Mouse (Mus musculus): ENCODE measurements around the gene Orai1. TPM values are rescaled to one million over a fixed set of nuclear protein-coding genes. Genes with fewer than 3 reads are reported as not detected.

Gene Orai1
- polyA plus RNA-seq, 1 experiment from 2014 or later = 20.0 TPM

GRCm38 (mm10) chr5:123035564-123035963 is 20.7 kb downstream of the Orai1 start:
- H3K27ac ChIP-seq = no peak overlapping the region
- WGBS = 17% methylated on average over 6 of the region's 6 CpGs

GRCm38 (mm10) chr5:123038115-123038514 is 23.2 kb downstream of the Orai1 start:
- no peak overlapping the region for H3K27ac ChIP-seq
- no peak overlapping the region for H3K4me2 ChIP-seq
- no peaks in the 10 kb centered on the region for H3K9me3 ChIP-seq
- H3K4me1 ChIP-seq = peaks cover 19% of the 10 kb centered on the region
- H3K36me3 ChIP-seq = no peaks in the 10 kb centered on the region
- H3K9ac ChIP-seq = no peak overlapping the region
- H3K27me3 ChIP-seq = no peaks in the 10 kb centered on the region
- ATAC-seq (ENCODE audit: borderline replicate concordance, extremely low read depth, low FRiP score, low TSS enrichment) = no peak
- WGBS = 78% methylated on average over 5 of the region's 5 CpGs
- no peak overlapping the region for H3K4me3 ChIP-seq

More at GRCm38 (mm10) chr5:123035564-123035963, 20.7 kb downstream of the Orai1 start:
- ATAC-seq (ENCODE audit: borderline replicate concordance, extremely low read depth, low FRiP score, low TSS enrichment) = no peak
- Histone ChIP-seq H3K9me3 (no peaks in the 10 kb centered on the region), H3K36me3 (peaks cover 19% of the 10 kb centered on the region; the same call in 1 of the 2 replicates), H3K9ac (no peak overlapping the region), H3K4me1 (peaks cover 19% of the 10 kb centered on the region), H3K4me2 (no peak overlapping the region), H3K4me3 (no peak overlapping the region), H3K27me3 (no peaks in the 10 kb centered on the region)

DNA sequence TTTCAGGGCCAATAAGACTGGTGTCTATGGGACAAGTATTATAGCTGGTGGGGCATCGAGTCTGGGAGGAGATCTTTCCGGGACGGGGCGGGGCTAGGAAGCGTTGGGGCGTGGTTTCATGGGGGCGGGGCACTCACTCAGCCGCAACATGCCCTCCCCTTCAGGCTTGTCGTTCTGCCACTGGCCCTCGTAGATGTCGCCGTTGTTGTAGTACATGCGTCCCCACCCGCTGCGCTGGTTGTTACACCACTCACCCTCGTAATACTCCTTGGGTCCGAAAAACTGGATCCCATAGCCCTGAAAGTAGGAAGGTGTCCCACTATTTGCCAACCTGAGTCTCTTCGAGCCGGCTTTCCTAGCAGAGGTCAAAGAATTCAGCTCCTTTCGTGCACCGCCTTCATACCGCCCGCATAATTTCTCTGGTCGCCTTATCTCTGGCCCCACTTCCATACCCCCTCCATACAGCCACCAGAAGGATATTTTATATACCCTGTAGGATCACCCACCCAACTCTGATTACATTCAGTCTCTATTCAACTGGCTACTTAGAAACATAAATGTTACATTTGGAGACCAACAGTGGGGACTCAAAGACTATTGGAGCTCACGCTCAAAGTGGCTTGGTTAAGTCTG is 24.4 kb downstream of the Orai1 start:
- no peak overlapping the region for H3K27ac ChIP-seq
- H3K4me2 ChIP-seq = peak overlapping the region; percentile 79
- no peaks in the 10 kb centered on the region for H3K9me3 ChIP-seq
- peak overlapping the region; percentile 38 for H3K4me3 ChIP-seq
- no peaks in the 10 kb centered on the region for H3K27me3 ChIP-seq
- 4% methylated on average over 25 of the region's 25 CpGs for WGBS
- no peaks in the 10 kb centered on the region for H3K36me3 ChIP-seq
- ATAC-seq (ENCODE audit: borderline replicate concordance, extremely low read depth, low FRiP score, low TSS enrichment) = peak; percentile 82
- peak overlapping the region; percentile 24; the same call in 1 of the 2 replicates for H3K9ac ChIP-seq
- H3K4me1 ChIP-seq = peaks cover 19% of the 10 kb centered on the region

GRCm38 (mm10) chr5:123040796-123041195 is 25.9 kb downstream of the Orai1 start:
- Histone ChIP-seq H3K27me3 (no peaks in the 10 kb centered on the region), H3K36me3 (no peaks in the 10 kb centered on the region), H3K9me3 (no peaks in the 10 kb centered on the region), H3K4me1 (peaks cover 14% of the 10 kb centered on the region), H3K4me3 (no peak overlapping the region), H3K4me2 (0 out of 2 replicates have a peak overlapping the region, but pooled peaks have one; percentile 9), H3K27ac (peak overlapping the region; percentile 33), H3K9ac (no peak overlapping the region)
- ATAC-seq (ENCODE audit: borderline replicate concordance, extremely low read depth, low FRiP score, low TSS enrichment) = peak; percentile 51; the same call in 1 of the 2 replicates
- 34% methylated on average over 7 of the region's 7 CpGs for WGBS

DNA sequence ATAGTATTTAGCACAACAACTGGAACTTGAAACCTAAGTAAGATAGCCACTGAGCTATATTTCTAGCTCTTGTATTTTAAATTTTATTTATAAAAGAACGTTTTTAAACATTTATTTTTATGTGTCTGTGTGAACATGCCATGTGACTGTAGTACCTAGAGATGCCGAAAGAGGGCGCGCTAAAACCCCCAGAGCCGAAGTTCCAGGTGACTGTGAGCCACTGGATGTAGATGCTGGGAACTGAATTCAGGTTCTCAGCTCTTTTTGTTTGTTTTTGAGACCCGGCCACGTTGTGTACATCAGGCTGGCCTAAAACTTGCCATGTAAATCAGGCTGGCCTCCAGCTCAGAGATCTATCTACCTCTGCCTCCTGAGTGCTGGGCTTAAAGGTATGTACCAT is 29.0 kb downstream of the Orai1 start:
- Histone ChIP-seq H3K9ac (no peak overlapping the region), H3K36me3 (no peaks in the 10 kb centered on the region), H3K4me2 (no peak overlapping the region), H3K27ac (no peak overlapping the region), H3K4me1 (peaks cover 12% of the 10 kb centered on the region), H3K4me3 (no peak overlapping the region), H3K9me3 (no peaks in the 10 kb centered on the region), H3K27me3 (no peaks in the 10 kb centered on the region)
- 19% methylated on average over 7 of the region's 7 CpGs for WGBS
- no peak for ATAC-seq (ENCODE audit: borderline replicate concordance, extremely low read depth, low FRiP score, low TSS enrichment)

GRCm38 (mm10) chr5:123045561-123046295 is 30.9 kb downstream of the Orai1 start:
- peaks cover 4% of the 10 kb centered on the region; the same call in 1 of the 2 replicates for H3K4me1 ChIP-seq
- ATAC-seq (ENCODE audit: borderline replicate concordance, extremely low read depth, low FRiP score, low TSS enrichment) = no peak
- H3K27ac ChIP-seq = no peak overlapping the region
- H3K27me3 ChIP-seq = no peaks in the 10 kb centered on the region
- no peaks in the 10 kb centered on the region for H3K36me3 ChIP-seq
- 16% methylated on average over 9 of the region's 9 CpGs for WGBS
- H3K4me3 ChIP-seq = no peak overlapping the region
- no peaks in the 10 kb centered on the region for H3K9me3 ChIP-seq
- no peak overlapping the region for H3K9ac ChIP-seq
- no peak overlapping the region for H3K4me2 ChIP-seq

- 68% methylated on average over 3 of the region's 3 CpGs for WGBS
- Histone ChIP-seq H3K36me3 (no peaks in the 10 kb centered on the region), H3K9me3 (no peaks in the 10 kb centered on the region), H3K27ac (no peak within 1 kb of the TSS), H3K9ac (no peak within 1 kb of the TSS), H3K27me3 (no peaks in the 10 kb centered on the region), H3K4me2 (no peak within 1 kb of the TSS), H3K4me3 (no peak within 1 kb of the TSS), H3K4me1 (peaks cover 4% of the 10 kb centered on the region; the same call in 1 of the 2 replicates)
- ATAC-seq (ENCODE audit: borderline replicate concordance, extremely low read depth, low FRiP score, low TSS enrichment) = no peak
Observed at GRCm38 (mm10) chr5:123046916-123047315, 32.0 kb downstream of the Orai1 start, which contains the start of gene Morn3. Gene Morn3, minus strand, starts transcription at chr5:123047016.

- no peak overlapping the region for H3K27ac ChIP-seq
- WGBS = 1% methylated on average over 12 of the region's 12 CpGs
Observed at GRCm38 (mm10) chr5:123049271-123049670, 34.4 kb downstream of the Orai1 start.

DNA sequence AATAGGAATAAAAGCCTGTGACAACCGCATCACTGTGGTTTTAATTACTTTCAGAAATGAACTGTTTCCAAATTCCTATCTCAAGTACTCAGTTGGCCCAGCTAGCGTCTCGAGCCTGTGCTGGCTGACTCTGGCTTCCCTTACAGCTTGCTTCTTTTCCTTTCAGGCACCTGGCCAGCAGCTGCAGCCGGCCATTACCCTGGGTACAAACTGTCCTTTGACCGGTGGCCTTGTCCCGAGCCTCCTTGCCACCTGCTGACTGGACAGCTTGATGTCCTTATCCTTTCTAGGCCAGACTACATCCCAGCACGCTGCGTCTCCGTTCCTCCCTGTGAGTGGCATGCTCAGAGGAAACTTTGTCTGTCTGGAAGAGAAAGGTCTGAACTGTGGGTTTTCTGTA is 36.0 kb downstream of the Orai1 start:
- Histone ChIP-seq H3K4me2 (no peak overlapping the region), H3K27me3 (no peaks in the 10 kb centered on the region), H3K4me3 (no peak overlapping the region), H3K9ac (no peak overlapping the region), H3K27ac (no peak overlapping the region), H3K4me1 (no peaks in the 10 kb centered on the region), H3K36me3 (no peaks in the 10 kb centered on the region), H3K9me3 (no peaks in the 10 kb centered on the region)
- WGBS = 76% methylated on average over 9 of the region's 9 CpGs
- ATAC-seq (ENCODE audit: borderline replicate concordance, extremely low read depth, low FRiP score, low TSS enrichment) = no peak

More at GRCm38 (mm10) chr5:123049271-123049670, 34.4 kb downstream of the Orai1 start:
- no peaks in the 10 kb centered on the region for H3K9me3 ChIP-seq
- H3K27me3 ChIP-seq = no peaks in the 10 kb centered on the region
- peak overlapping the region; percentile 29; the same call in 1 of the 2 replicates for H3K9ac ChIP-seq
- peak overlapping the region; percentile 55 for H3K4me2 ChIP-seq
- ATAC-seq (ENCODE audit: borderline replicate concordance, extremely low read depth, low FRiP score, low TSS enrichment) = 0 out of 2 replicates have a peak, but pooled peaks have one; percentile 65
- H3K36me3 ChIP-seq = no peaks in the 10 kb centered on the region
- H3K4me1 ChIP-seq = peaks cover 4% of the 10 kb centered on the region; the same call in 1 of the 2 replicates
- H3K4me3 ChIP-seq = peak overlapping the region; percentile 20

GRCm38 (mm10) chr5:123051736-123052135 is 36.9 kb downstream of the Orai1 start:
- Histone ChIP-seq H3K9me3 (no peaks in the 10 kb centered on the region), H3K27ac (no peak overlapping the region), H3K4me2 (no peak overlapping the region), H3K4me1 (no peaks in the 10 kb centered on the region), H3K27me3 (no peaks in the 10 kb centered on the region), H3K9ac (no peak overlapping the region), H3K4me3 (no peak overlapping the region), H3K36me3 (no peaks in the 10 kb centered on the region)
- WGBS = 80% methylated on average over 5 of the region's 5 CpGs
- no peak for ATAC-seq (ENCODE audit: borderline replicate concordance, extremely low read depth, low FRiP score, low TSS enrichment)

- no peaks in the 10 kb centered on the region for H3K9me3 ChIP-seq
- H3K9ac ChIP-seq = peak overlapping the region; percentile 47
- peak overlapping the region; percentile 56 for H3K4me2 ChIP-seq
- H3K4me3 ChIP-seq = peak overlapping the region; percentile 45
- ATAC-seq (ENCODE audit: borderline replicate concordance, extremely low read depth, low FRiP score, low TSS enrichment) = peak; percentile 98
- peaks cover 15% of the 10 kb centered on the region for H3K4me1 ChIP-seq
- peak overlapping the region; percentile 34; the same call in 1 of the 2 replicates for H3K27ac ChIP-seq
- 7% methylated on average over 48 of the region's 48 CpGs for WGBS
- H3K36me3 ChIP-seq = no peaks in the 10 kb centered on the region
- no peaks in the 10 kb centered on the region for H3K27me3 ChIP-seq
Observed at GRCm38 (mm10) chr5:123057366-123058250, 42.7 kb downstream of the Orai1 start.

All from lung, embryonic 15.5 days (tissue).